Mouse (Mus musculus) activated CD4-positive, CD25-positive, alpha-beta regulatory T cell (primary cell): ENCODE data around the gene Cdh8. TPM values are rescaled to one million over a fixed set of nuclear protein-coding genes. Genes with fewer than 3 reads are reported as not detected.

Source experiments
- polyA plus RNA-seq, 2 experiments: library from polyadenylated mRNA; unstranded; fragments of 100-300 nt; shearing (Covaris generic); gene quantifications; one replicate each; pipeline ENCODE4 v1.2.1; 2017

Cdh8 gene
- not detected for polyA plus RNA-seq

DNA sequence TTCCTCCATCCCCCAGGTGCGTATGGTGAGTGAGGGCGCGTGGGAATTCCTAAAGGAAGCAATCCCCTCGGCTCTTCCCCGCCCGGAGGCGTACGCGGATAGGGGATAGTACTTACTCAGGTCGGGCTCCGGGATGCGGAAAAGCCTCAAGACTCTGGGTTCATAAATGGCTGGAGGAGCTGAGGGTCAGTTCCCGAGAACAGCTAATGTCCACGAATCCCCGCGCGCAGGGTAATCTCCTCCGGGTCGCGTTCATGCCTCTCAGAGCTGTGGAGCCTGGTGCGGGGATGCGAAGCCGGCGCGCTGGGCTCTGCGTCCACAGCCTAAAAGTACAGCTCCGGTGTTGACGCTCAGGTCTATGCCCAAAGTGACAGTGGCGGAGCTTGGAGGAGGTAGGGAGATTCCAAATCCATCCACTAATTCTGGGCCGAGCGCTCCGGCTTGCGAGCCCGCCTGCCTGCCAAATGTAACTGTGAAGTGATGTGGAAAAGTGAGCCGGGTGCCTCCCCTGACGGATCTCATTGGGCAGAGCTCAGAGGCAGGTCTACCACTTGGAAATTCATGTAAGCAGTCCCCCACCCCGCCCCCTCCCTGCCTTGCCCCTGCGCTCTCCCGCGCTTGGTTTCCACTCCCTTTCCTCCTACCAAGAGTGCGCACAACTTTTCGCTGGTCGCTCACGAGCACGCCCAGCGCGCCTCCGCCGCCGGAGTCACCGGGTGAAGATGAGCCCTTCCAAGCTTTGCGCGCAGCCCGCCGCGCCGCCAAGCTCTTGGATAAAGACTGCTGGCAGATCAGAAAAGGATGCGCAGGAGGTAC is at the start of gene Cdh8:
TSS of gene Cdh8 (minus strand) at position 506 of the 816 bp plus-strand sequence.

